Mouse (Mus musculus): Measurements from ENCODE around the gene Tbx1. TPM values are rescaled to one million over a fixed set of nuclear protein-coding genes. Genes with fewer than 3 reads are reported as not detected.

The Tbx1 gene
- polyA plus RNA-seq, 1 experiment from 2014 or later = not detected

GRCm38 (mm10) chr16:18626376-18626878 is 36.0 kb upstream of the Tbx1 start, which contains the start of gene Gm49601:
Gm49601 (minus strand) TSS chr16:18626427.
- WGBS (ENCODE audit: missing documents) = under 1% methylated on average over 65 of the region's 65 CpGs
- no peaks in the 10 kb centered on the region for H3K79me2 ChIP-seq (ENCODE audit: inconsistent target)
- no peak within 1 kb of the TSS for H3K27ac ChIP-seq
- H3K36me3 ChIP-seq (ENCODE audit: inconsistent target) = no peaks in the 10 kb centered on the region
- no peak within 1 kb of the TSS for H3K4me3 ChIP-seq (ENCODE audit: inconsistent target)

DNA sequence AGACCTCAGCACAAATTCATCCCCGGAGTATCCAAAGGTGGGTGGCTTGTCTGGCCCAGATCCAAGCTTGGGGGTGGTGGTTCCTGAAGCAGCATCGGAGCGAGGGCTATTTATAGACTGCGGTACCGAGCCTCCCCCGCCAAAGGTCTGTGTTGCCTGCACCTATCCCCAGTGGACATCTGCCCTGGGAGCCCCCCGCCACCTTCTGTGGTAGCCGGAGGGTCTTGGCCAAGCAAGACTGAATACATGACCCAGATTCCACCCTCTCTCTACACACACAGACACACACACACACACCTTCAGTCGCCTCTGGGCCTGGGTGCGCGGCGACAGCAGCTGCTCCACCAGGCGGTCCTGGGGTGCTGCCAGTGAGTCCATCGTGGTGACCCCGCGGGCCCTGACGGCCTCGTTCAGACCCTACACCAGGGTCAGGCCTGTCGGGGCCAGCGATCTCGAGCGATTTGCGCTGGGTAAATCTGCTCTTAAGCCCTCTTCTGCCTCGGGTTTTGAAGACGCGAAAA is 35.4 kb upstream of the Tbx1 start:
- Histone ChIP-seq H3K79me2 (ENCODE audit: inconsistent target) (no peaks in the 10 kb centered on the region), H3K27ac (no peak overlapping the region), H3K4me3 (ENCODE audit: inconsistent target) (no peak overlapping the region), H3K36me3 (ENCODE audit: inconsistent target) (no peaks in the 10 kb centered on the region)
- 10% methylated on average over 26 of the region's 26 CpGs for WGBS (ENCODE audit: missing documents)

GRCm38 (mm10) chr16:18625097-18625496 is 34.6 kb upstream of the Tbx1 start:
- Histone ChIP-seq H3K79me2 (ENCODE audit: inconsistent target) (no peaks in the 10 kb centered on the region), H3K4me3 (ENCODE audit: inconsistent target) (no peak overlapping the region), H3K36me3 (ENCODE audit: inconsistent target) (no peaks in the 10 kb centered on the region), H3K27ac (no peak overlapping the region)
- WGBS (ENCODE audit: missing documents) = 40% methylated on average over 12 of the region's 14 CpGs

DNA sequence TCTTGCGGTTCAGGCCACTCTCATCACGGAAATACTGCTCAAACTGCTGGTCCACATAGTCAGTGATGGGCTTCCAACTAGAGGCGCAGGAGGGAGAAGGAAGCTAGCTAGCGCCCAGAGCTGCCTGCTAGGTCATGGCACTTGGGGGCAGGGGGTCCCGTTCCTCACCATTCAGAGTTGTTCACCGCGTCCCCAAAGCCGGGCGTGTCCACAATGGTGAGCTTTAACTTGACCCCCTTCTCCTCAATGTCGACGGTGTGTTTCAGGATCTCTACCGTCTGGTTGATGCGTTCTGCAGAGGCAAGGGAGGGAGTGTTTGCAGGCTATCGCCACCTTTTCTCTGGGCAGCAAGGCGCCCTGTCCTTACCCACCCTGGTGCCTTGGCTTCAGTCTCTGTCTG is 34.2 kb upstream of the Tbx1 start:
- H3K79me2 ChIP-seq (ENCODE audit: inconsistent target) = no peaks in the 10 kb centered on the region
- no peak overlapping the region for H3K4me3 ChIP-seq (ENCODE audit: inconsistent target)
- H3K36me3 ChIP-seq (ENCODE audit: inconsistent target) = no peaks in the 10 kb centered on the region
- WGBS (ENCODE audit: missing documents) = 36% methylated on average over 14 of the region's 15 CpGs
- no peak overlapping the region for H3K27ac ChIP-seq

- 55% methylated on average over 15 of the region's 15 CpGs for WGBS (ENCODE audit: missing documents)
- H3K79me2 ChIP-seq (ENCODE audit: inconsistent target) = no peaks in the 10 kb centered on the region
- no peak overlapping the region for H3K27ac ChIP-seq
- H3K4me3 ChIP-seq (ENCODE audit: inconsistent target) = no peak overlapping the region
- no peaks in the 10 kb centered on the region for H3K36me3 ChIP-seq (ENCODE audit: inconsistent target)
Observed at GRCm38 (mm10) chr16:18623751-18624540, 33.5 kb upstream of the Tbx1 start.

DNA sequence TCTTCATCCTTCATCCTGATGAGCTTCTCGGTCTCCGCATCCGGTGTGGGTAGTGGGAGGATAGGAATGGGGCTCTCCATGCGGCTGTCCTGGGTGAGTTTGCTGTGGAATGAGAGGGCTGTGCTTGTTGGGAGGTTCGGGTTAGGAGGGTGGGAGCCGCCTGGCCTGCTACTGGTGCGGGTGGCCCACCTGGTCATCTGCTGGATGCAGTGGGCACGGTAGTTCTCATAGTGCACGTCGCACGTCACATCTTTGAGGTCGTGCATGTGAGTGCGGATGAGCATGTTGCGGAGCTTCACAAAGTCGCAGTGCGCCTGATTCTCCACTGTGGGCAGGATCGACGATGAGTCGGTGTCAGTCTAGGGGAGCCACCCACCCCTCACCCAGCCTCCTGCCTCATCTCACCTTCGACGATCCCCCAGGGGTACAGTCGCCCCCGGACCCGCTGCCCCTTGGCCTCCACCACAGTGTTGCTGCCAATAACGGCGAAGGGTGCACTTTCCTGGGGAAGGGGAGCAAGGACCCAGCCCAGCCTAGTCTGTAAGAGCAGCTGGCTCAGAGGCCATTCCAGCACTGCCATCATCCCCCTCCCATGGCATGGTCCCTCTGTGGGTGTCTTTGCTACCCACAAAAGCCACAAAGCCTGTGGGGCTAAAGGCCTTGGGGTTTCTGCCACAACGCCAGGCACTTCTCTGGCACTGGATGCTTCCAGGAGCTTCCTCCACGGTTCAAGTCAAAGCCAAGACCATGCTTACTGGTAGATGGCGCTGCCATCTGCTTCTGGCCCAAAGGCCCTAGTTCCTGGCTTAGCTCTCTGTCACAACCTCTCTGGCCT is 32.7 kb upstream of the Tbx1 start:
- Histone ChIP-seq H3K79me2 (ENCODE audit: inconsistent target) (no peaks in the 10 kb centered on the region), H3K4me3 (ENCODE audit: inconsistent target) (no peak overlapping the region), H3K36me3 (ENCODE audit: inconsistent target) (no peaks in the 10 kb centered on the region), H3K27ac (no peak overlapping the region)
- WGBS (ENCODE audit: missing documents) = 39% methylated on average over 29 of the region's 29 CpGs

DNA sequence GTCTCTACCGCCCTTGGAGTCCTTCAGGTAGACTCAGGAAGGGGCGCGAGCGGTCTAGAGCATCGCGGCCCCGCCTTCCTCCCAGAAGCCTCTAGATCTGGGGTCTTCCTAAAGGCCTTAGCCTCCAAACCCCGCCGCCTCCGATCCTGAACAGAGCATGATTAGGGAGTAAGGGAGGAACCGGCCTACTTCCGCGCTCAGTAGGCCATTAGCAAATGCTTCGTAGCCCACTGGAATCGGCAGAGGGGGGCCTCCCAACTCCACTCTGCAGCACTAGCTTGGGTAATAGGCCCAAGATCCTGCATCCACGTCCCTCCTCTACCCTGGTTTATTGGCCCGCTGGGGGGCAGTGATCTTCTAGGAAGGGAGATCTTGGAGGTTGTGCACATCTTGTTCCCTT is 31.5 kb upstream of the Tbx1 start, which contains the start of gene Gp1bb:
Gp1bb (minus strand) TSS at position 385 of the 400 bp plus-strand sequence.
- Histone ChIP-seq H3K27ac (no peak within 1 kb of the TSS), H3K36me3 (ENCODE audit: inconsistent target) (no peaks in the 10 kb centered on the region), H3K4me3 (ENCODE audit: inconsistent target) (no peak within 1 kb of the TSS), H3K79me2 (ENCODE audit: inconsistent target) (no peaks in the 10 kb centered on the region)
- 8% methylated on average over 17 of the region's 17 CpGs for WGBS (ENCODE audit: missing documents)

DNA sequence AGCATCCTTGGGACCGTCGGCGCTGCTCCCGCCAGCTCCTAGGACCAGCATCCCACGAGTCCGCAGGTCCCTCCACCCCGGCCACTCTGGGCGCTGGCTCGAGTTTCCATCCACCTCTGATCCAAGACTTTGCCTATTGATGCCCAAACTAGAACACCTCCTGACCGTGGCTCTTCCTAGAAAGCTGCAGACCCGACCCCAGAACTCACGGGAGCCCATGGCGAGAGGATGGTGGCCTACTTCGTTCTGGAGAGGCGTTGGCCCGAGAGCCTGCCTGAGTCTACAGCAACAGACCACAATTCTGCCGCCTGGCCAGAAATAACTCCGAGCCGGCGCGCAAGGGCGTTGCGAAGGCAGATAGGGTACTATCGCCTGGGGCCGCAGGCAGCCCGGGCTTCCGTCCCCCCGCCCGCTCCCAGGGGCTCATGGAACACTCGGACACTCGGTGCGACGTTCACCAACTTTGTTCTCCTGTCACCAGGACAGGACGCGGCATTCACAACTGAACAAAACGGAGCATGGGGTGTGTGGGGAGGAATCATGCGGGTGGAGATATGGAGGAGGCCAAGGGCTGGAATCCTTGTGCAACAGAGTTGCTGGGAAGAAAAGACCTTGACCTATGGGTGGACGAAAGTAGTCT is 31.0 kb upstream of the Tbx1 start:
- H3K4me3 ChIP-seq (ENCODE audit: inconsistent target) = no peak overlapping the region
- no peak overlapping the region for H3K27ac ChIP-seq
- H3K79me2 ChIP-seq (ENCODE audit: inconsistent target) = no peaks in the 10 kb centered on the region
- WGBS (ENCODE audit: missing documents) = 3% methylated on average over 38 of the region's 38 CpGs
- H3K36me3 ChIP-seq (ENCODE audit: inconsistent target) = no peaks in the 10 kb centered on the region

GRCm38 (mm10) chr16:18620601-18621361 is 30.3 kb upstream of the Tbx1 start:
- no peaks in the 10 kb centered on the region for H3K79me2 ChIP-seq (ENCODE audit: inconsistent target)
- H3K27ac ChIP-seq = no peak overlapping the region
- no peak overlapping the region for H3K4me3 ChIP-seq (ENCODE audit: inconsistent target)
- WGBS (ENCODE audit: missing documents) = 3% methylated on average over 74 of the region's 74 CpGs
- H3K36me3 ChIP-seq (ENCODE audit: inconsistent target) = no peaks in the 10 kb centered on the region

DNA sequence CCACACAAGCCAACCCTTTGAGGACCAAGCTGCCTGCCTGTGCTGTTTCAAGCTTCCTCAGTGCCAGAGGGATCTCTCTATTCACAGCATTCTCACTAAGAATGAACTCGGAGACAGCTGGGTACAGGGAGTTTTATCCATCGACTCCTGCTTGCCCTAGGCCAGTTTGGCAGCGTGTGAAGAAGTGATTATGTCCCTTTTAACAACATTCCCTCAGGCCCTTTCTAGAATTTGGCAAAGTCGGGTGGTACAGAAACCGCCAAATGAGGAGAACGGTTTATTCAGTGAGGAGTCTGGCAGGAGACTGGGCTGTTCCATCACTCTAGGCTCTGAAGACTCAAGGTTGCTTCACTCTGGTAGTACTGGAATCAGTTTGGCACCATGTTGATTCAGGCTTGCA is 29.7 kb upstream of the Tbx1 start:
- H3K4me3 ChIP-seq (ENCODE audit: inconsistent target) = no peak overlapping the region
- WGBS (ENCODE audit: missing documents) = 60% methylated on average over 6 of the region's 6 CpGs
- no peaks in the 10 kb centered on the region for H3K36me3 ChIP-seq (ENCODE audit: inconsistent target)

GRCm38 (mm10) chr16:18619110-18619509 is 28.6 kb upstream of the Tbx1 start:
- WGBS (ENCODE audit: missing documents) = 87% methylated on average over 4 of the region's 4 CpGs
- Histone ChIP-seq H3K79me2 (ENCODE audit: inconsistent target) (no peaks in the 10 kb centered on the region), H3K36me3 (ENCODE audit: inconsistent target) (no peaks in the 10 kb centered on the region), H3K4me3 (ENCODE audit: inconsistent target) (no peak overlapping the region), H3K27ac (no peak overlapping the region)

More for the DNA sequence above, 29.7 kb upstream of the Tbx1 start:
- Histone ChIP-seq H3K79me2 (ENCODE audit: inconsistent target) (no peaks in the 10 kb centered on the region), H3K27ac (no peak overlapping the region)

- Histone ChIP-seq H3K79me2 (ENCODE audit: inconsistent target) (no peaks in the 10 kb centered on the region), H3K36me3 (ENCODE audit: inconsistent target) (no peaks in the 10 kb centered on the region), H3K4me3 (ENCODE audit: inconsistent target) (no peak overlapping the region), H3K27ac (no peak overlapping the region)
- WGBS (ENCODE audit: missing documents) = 60% methylated on average over 1 of the region's 2 CpGs
Observed at GRCm38 (mm10) chr16:18618297-18618696, 27.8 kb upstream of the Tbx1 start.

- Histone ChIP-seq H3K79me2 (ENCODE audit: inconsistent target) (no peaks in the 10 kb centered on the region), H3K4me3 (ENCODE audit: inconsistent target) (no peak overlapping the region), H3K36me3 (ENCODE audit: inconsistent target) (no peaks in the 10 kb centered on the region), H3K27ac (no peak overlapping the region)
- 3% methylated on average over 27 of the region's 27 CpGs for WGBS (ENCODE audit: missing documents)
Observed at GRCm38 (mm10) chr16:18617370-18618065, 27.0 kb upstream of the Tbx1 start.

Data from macrophage (primary cell).